In genomic region chr2:59266428-59266827, GRCm38 (mm10) we compare ENCODE assay signal across 21 mouse cellular contexts.
A peak's percentile ranks its signal among the peaks of the same experiment; 100 is the strongest.
DNase-seq lines count a peak whose midpoint lies in the region; ATAC-seq lines count a peak whose summit lies in the region.
"Had no signal": no experiment of that assay in that cellular context is flagged by ENCODE, and none has a peak within 500 bp of the region (broad histone marks: within the 10 kb centered on the region; RNA-seq: fewer than 3 reads in every experiment).

No protein-coding gene starts in this region.

- no peak overlapping the region for H3K4me3 ChIP-seq in heart, embryonic 15.5 days
- H3K4me3 ChIP-seq in embryonic facial prominence, embryonic 10.5 days = no peak overlapping the region
- no peak overlapping the region for H3K4me3 ChIP-seq in embryonic facial prominence, embryonic 12.5 days
- H3K4me3 ChIP-seq in limb, embryonic 11.5 days (ENCODE audit: low read depth, low read length) = no peak overlapping the region
- H3K4me3 ChIP-seq: embryonic facial prominence, embryonic 15.5 days; erythroblast, embryonic 14.5 days; forebrain, embryonic 10.5 days; hindbrain, embryonic 15.5 days had no signal

- no peaks in the 10 kb centered on the region for H3K27me3 ChIP-seq in heart, embryonic 15.5 days
- no peaks in the 10 kb centered on the region for H3K27me3 ChIP-seq in embryonic facial prominence, embryonic 10.5 days (replicated peaks; ENCODE audit: low read depth, poor library complexity, severe bottlenecking)
- no peaks in the 10 kb centered on the region for H3K27me3 ChIP-seq in embryonic facial prominence, embryonic 12.5 days
- H3K27me3 ChIP-seq in limb, embryonic 11.5 days (ENCODE audit: control insufficient read depth, insufficient read depth, low read length) = no peaks in the 10 kb centered on the region
- H3K27me3 ChIP-seq: embryonic facial prominence, embryonic 15.5 days; hindbrain, embryonic 15.5 days had no signal

- no peak for ATAC-seq in heart, embryonic 15.5 days (replicated peaks; ENCODE audit: insufficient number of reproducible peaks, insufficient read depth, low FRiP score, low read depth)
- ATAC-seq in embryonic facial prominence, embryonic 12.5 days (ENCODE audit: insufficient number of reproducible peaks, insufficient read depth, low FRiP score, low TSS enrichment) = 0 out of 2 replicates have a peak, but pooled peaks have one; percentile 10
- peak; percentile 65; the same call in 1 of the 2 replicates for ATAC-seq in limb, embryonic 11.5 days (ENCODE audit: insufficient number of reproducible peaks, low FRiP score, low TSS enrichment, low read depth)
- ATAC-seq: forebrain, embryonic 14.5 days; inflammation-experienced regulatory T-cells, adult 6 months; intestine, postnatal 0 days had no signal

- H3K27ac ChIP-seq in heart, embryonic 15.5 days = peak overlapping the region; percentile 61
- H3K27ac ChIP-seq in embryonic facial prominence, embryonic 10.5 days (replicated peaks) = no peak overlapping the region
- no peak overlapping the region for H3K27ac ChIP-seq in embryonic facial prominence, embryonic 12.5 days
- H3K27ac ChIP-seq in limb, embryonic 11.5 days (replicated peaks; ENCODE audit: low read depth, low read length) = no peak overlapping the region
- H3K27ac ChIP-seq: embryonic facial prominence, embryonic 15.5 days; forebrain, embryonic 10.5 days; hindbrain, embryonic 15.5 days had no signal

- no peak for DNase-seq in heart, postnatal 14 days
- peak; percentile 22 for DNase-seq in embryonic facial prominence, embryonic 10.5 days (ENCODE audit: low spot score)
- peak; percentile 61 for DNase-seq in limb, embryonic 11.5 days (ENCODE audit: low spot score)
- DNase-seq in spleen, postnatal 10 days (ENCODE audit: low spot score in 2 of 2) = no peak
- DNase-seq in right cerebral cortex, postnatal 4 days = no peak
- DNase-seq: adrenal gland, adult 8-10 months; adrenal gland, postnatal 36 days; cerebellum, adult 8-10 months; cerebellum, postnatal 25 days; gastrocnemius, postnatal 36 days; heart, postnatal 10 days; kidney, adult 8-10 months had no signal

- H3K9me3 ChIP-seq in heart, embryonic 15.5 days (replicated peaks) = no peaks in the 10 kb centered on the region
- H3K9me3 ChIP-seq in embryonic facial prominence, embryonic 10.5 days = no peaks in the 10 kb centered on the region
- H3K9me3 ChIP-seq in embryonic facial prominence, embryonic 12.5 days = no peaks in the 10 kb centered on the region
- H3K9me3 ChIP-seq in limb, embryonic 11.5 days (ENCODE audit: control insufficient read depth, low read length) = no peaks in the 10 kb centered on the region
- H3K9me3 ChIP-seq: embryonic facial prominence, embryonic 15.5 days; forebrain, embryonic 10.5 days; hindbrain, embryonic 15.5 days had no signal

- no peaks in the 10 kb centered on the region for H3K36me3 ChIP-seq in heart, embryonic 15.5 days
- peaks cover 12% of the 10 kb centered on the region for H3K36me3 ChIP-seq in embryonic facial prominence, embryonic 10.5 days (replicated peaks)
- no peaks in the 10 kb centered on the region; the same call in 1 of the 2 replicates for H3K36me3 ChIP-seq in embryonic facial prominence, embryonic 12.5 days
- no peaks in the 10 kb centered on the region for H3K36me3 ChIP-seq in limb, embryonic 11.5 days (ENCODE audit: control insufficient read depth, insufficient read depth, low read length)
- H3K36me3 ChIP-seq: embryonic facial prominence, embryonic 15.5 days; hindbrain, embryonic 15.5 days had no signal

- 41% methylated on average over 14 of the region's 14 CpGs for WGBS in heart, embryonic 15.5 days
- 87% methylated on average over 14 of the region's 14 CpGs for WGBS in embryonic facial prominence, embryonic 10.5 days
- 79% methylated on average over 14 of the region's 14 CpGs for WGBS in embryonic facial prominence, embryonic 12.5 days
- 54% methylated on average over 14 of the region's 14 CpGs for WGBS in limb, embryonic 11.5 days

- intact Hi-C loops in heart, postnatal 14 days (cut with DNase I) = no loop called here

- H3K4me2 ChIP-seq in heart, embryonic 15.5 days = peak overlapping the region; percentile 20; the same call in 1 of the 2 replicates
- H3K4me2 ChIP-seq in embryonic facial prominence, embryonic 12.5 days (replicated peaks) = no peak overlapping the region; the same call in 1 of the 2 replicates
- no peak overlapping the region for H3K4me2 ChIP-seq in limb, embryonic 11.5 days (ENCODE audit: low read depth, severe bottlenecking)
- H3K4me2 ChIP-seq: embryonic facial prominence, embryonic 15.5 days; hindbrain, embryonic 15.5 days had no signal

- H3K4me1 ChIP-seq in heart, embryonic 15.5 days (replicated peaks) = peaks cover 38% of the 10 kb centered on the region
- 0 out of 2 replicates have a peak, but pooled peaks cover 4% of the 10 kb centered on the region for H3K4me1 ChIP-seq in embryonic facial prominence, embryonic 10.5 days
- H3K4me1 ChIP-seq in embryonic facial prominence, embryonic 12.5 days = peaks cover 6% of the 10 kb centered on the region
- peaks cover 5% of the 10 kb centered on the region; the same call in 1 of the 2 replicates for H3K4me1 ChIP-seq in limb, embryonic 11.5 days (ENCODE audit: control insufficient read depth, insufficient read depth, low read length)
- H3K4me1 ChIP-seq: embryonic facial prominence, embryonic 15.5 days; forebrain, embryonic 10.5 days; hindbrain, embryonic 15.5 days had no signal

- H3K9ac ChIP-seq in heart, embryonic 15.5 days = no peak overlapping the region
- H3K9ac ChIP-seq in embryonic facial prominence, embryonic 12.5 days = no peak overlapping the region
- no peak overlapping the region for H3K9ac ChIP-seq in limb, embryonic 11.5 days (ENCODE audit: low read length)
- H3K9ac ChIP-seq: embryonic facial prominence, embryonic 15.5 days; hindbrain, embryonic 15.5 days had no signal

Comparison
In these comparisons a context has a peak if more than half of its experiments do, and no peak if none do; other contexts are left out.
1. DNase-seq: peak in embryonic facial prominence, embryonic 10.5 days (single experiment) and limb, embryonic 11.5 days (single experiment); none in heart, postnatal 14 days (0 of 2), spleen, postnatal 10 days (0 of 2) and right cerebral cortex, postnatal 4 days (single experiment).